Mouse (Mus musculus) erythroblast, embryonic 14.5 days (primary cell): Measurements from ENCODE around the gene Syngr3.

ENCODE experiments used
- GATA1 ChIP-seq: IDR thresholded peaks from 2 replicates; pipeline ENCODE4 v1.6.1; 2012; ENCODE audit warnings: low read length, inconsistent platforms, mixed read lengths
- TAL1 ChIP-seq: IDR thresholded peaks from 3 replicates; pipeline ENCODE4 v1.6.1; 2012; ENCODE audit warnings: low read length, inconsistent platforms, mixed read lengths

- no peak for TF ChIP-seq GATA1
- TF ChIP-seq TAL1: no peak
Measured at GRCm38 (mm10) chr17:24734513-24734912, 44.8 kb upstream of the Syngr3 start.
